Mouse (Mus musculus) CH12.LX (cell line): ENCODE measurements around the gene Nova2. TPM values are rescaled to one million over a fixed set of nuclear protein-coding genes. Genes with fewer than 3 reads are reported as not detected.

ENCODE experiments used
- DNase-seq: peaks from one replicate; pipeline ENCODE4 v3.0.0-alpha.2; 2013; ENCODE audit errors: extremely low read depth
- H3K27ac ChIP-seq: 2 replicates; pipeline ENCODE4 v1.5.1; 2012; ENCODE audit warnings: low read depth, mild to moderate bottlenecking, control low read depth, moderate library complexity; ENCODE audit not compliant: insufficient read depth
- H3K27me3 ChIP-seq: replicated peaks from 2 replicates; pipeline ENCODE3; 2012; ENCODE audit warnings: inconsistent platforms
- H3K36me3 ChIP-seq, 2 experiments: replicated peaks in 1 of 2; 2 replicates each; pipeline versions ENCODE3 to v1.6.1; 2012; ENCODE audit warnings: inconsistent platforms in 1 of 2, low read length in 1 of 2, mild to moderate bottlenecking in 1 of 2, mixed read lengths in 1 of 2, moderate library complexity in 1 of 2; ENCODE audit not compliant: control insufficient read depth in 1 of 2, insufficient read depth in 1 of 2
- H3K4me1 ChIP-seq, 2 experiments: 2 replicates each; pipeline ENCODE4 v1.6.1; 2012; ENCODE audit warnings: inconsistent platforms in 1 of 2, moderate library complexity in 1 of 2; ENCODE audit not compliant: insufficient read depth in 2 of 2, control insufficient read depth in 1 of 2
- H3K4me2 ChIP-seq: 2 replicates; pipeline ENCODE4 v1.6.1; 2012; ENCODE audit warnings: low read depth, mild to moderate bottlenecking, control low read depth; ENCODE audit not compliant: poor library complexity, insufficient read depth, severe bottlenecking
- H3K4me3 ChIP-seq, 3 experiments: fragments of 150-350 bp in 1 of 3; sonication (generic) in 1 of 3; replicated peaks in 1 of 3; 2 replicates each; pipeline versions ENCODE3 to v1.5.1; 2011 to 2012; ENCODE audit warnings: low read depth in 2 of 3, low read length in 2 of 3, mild to moderate bottlenecking in 2 of 3, moderate library complexity in 2 of 3, control low read depth in 1 of 3, improper control_type of control experiment in 1 of 3, inconsistent platforms in 1 of 3, mixed read lengths in 1 of 3; ENCODE audit not compliant: poor library complexity in 1 of 3
- H3K79me2 ChIP-seq: replicated peaks from 2 replicates; pipeline ENCODE4 v1.6.1; 2012; ENCODE audit warnings: mild to moderate bottlenecking, moderate library complexity; ENCODE audit not compliant: control insufficient read depth, poor library complexity, insufficient read depth, severe bottlenecking; ENCODE audit errors: extremely low read depth
- H3K9ac ChIP-seq: 2 replicates; pipeline ENCODE4 v1.6.1; 2012; ENCODE audit warnings: low read depth, mild to moderate bottlenecking, control low read depth, moderate library complexity; ENCODE audit not compliant: insufficient read depth
- H3K9me3 ChIP-seq: replicated peaks from 2 replicates; pipeline ENCODE3; 2012; ENCODE audit warnings: low read length, inconsistent platforms, mixed read lengths
- BHLHE40 ChIP-seq: IDR thresholded peaks from 2 replicates; pipeline ENCODE4 v1.6.1; 2011; ENCODE audit warnings: mild to moderate bottlenecking, low read depth, low read length, improper control_type of control experiment
- CTCF ChIP-seq, 2 experiments: IDR thresholded peaks in 1 of 2; conservative IDR thresholded peaks in 1 of 2; 2 replicates each; pipeline ENCODE4 v1.5.1; 2011 to 2012; ENCODE audit warnings: low read depth in 2 of 2, low read length in 2 of 2, improper control_type of control experiment in 1 of 2, inconsistent platforms in 1 of 2, mild to moderate bottlenecking in 1 of 2, moderate library complexity in 1 of 2
- ELF1 ChIP-seq: IDR thresholded peaks from 2 replicates; pipeline ENCODE4 v1.6.1; 2014; ENCODE audit warnings: low read depth, mild to moderate bottlenecking, inconsistent platforms, low read length, improper control_type of control experiment
- EP300 ChIP-seq: IDR thresholded peaks from 2 replicates; pipeline ENCODE4 v1.6.1; 2011; ENCODE audit warnings: low read length, improper control_type of control experiment
- JUN ChIP-seq: IDR thresholded peaks from 2 replicates; pipeline ENCODE4 v1.6.1; 2011; ENCODE audit warnings: low read depth, mild to moderate bottlenecking, low read length, improper control_type of control experiment, moderate library complexity; ENCODE audit not compliant: insufficient read depth
- JUND ChIP-seq: conservative IDR thresholded peaks from 2 replicates; pipeline ENCODE4 v1.6.1; 2011; ENCODE audit warnings: low read depth, low read length, improper control_type of control experiment
- MEF2A ChIP-seq: IDR thresholded peaks from 2 replicates; pipeline ENCODE4 v1.6.1; 2014; ENCODE audit warnings: low read depth, mild to moderate bottlenecking, inconsistent platforms, low read length, improper control_type of control experiment, borderline replicate concordance
- NRF1 ChIP-seq: IDR thresholded peaks from 2 replicates; pipeline ENCODE4 v1.6.1; 2014; ENCODE audit warnings: low read depth, mild to moderate bottlenecking, inconsistent platforms, low read length, improper control_type of control experiment, moderate library complexity
- POLR2AphosphoS2 ChIP-seq: IDR thresholded peaks from 2 replicates; pipeline ENCODE4 v1.6.1; 2011; ENCODE audit warnings: low read depth, low read length, improper control_type of control experiment
- RAD21 ChIP-seq: IDR thresholded peaks from 2 replicates; pipeline ENCODE4 v1.6.1; 2011; ENCODE audit warnings: low read depth, mild to moderate bottlenecking, low read length, improper control_type of control experiment, moderate library complexity
- TCF12 ChIP-seq: IDR thresholded peaks from 2 replicates; pipeline ENCODE4 v1.6.1; 2014; ENCODE audit warnings: low read depth, mild to moderate bottlenecking, inconsistent platforms, low read length, improper control_type of control experiment
- UBTF ChIP-seq: IDR thresholded peaks from 2 replicates; pipeline ENCODE4 v1.6.1; 2012; ENCODE audit warnings: low read depth, mild to moderate bottlenecking, inconsistent platforms, low read length, improper control_type of control experiment, moderate library complexity
- USF1 ChIP-seq: IDR thresholded peaks from 2 replicates; pipeline ENCODE4 v1.6.1; 2014; ENCODE audit warnings: low read depth, mild to moderate bottlenecking, inconsistent platforms, low read length, improper control_type of control experiment
- ZKSCAN1 ChIP-seq: IDR thresholded peaks from 2 replicates; pipeline ENCODE4 v1.6.1; 2012; ENCODE audit warnings: low read depth, inconsistent platforms, low read length, improper control_type of control experiment, borderline replicate concordance
- dilution Hi-C: fragments of 300-500 bp; cut with MboI; formaldehyde crosslinking; loops from 2 replicates; pipeline ENCODE4 v1.14.3; 2020; ENCODE audit warnings: low sequenced_read_pairs; ENCODE audit not compliant: extremely low pct_unique_long_range_greater_than_20kb, extremely low pct_ligation_motif_present
- in situ Hi-C: fragments of 300-500 bp; cut with MboI; formaldehyde crosslinking; loops from 3 replicates; pipeline ENCODE4 v1.14.3; 2019; ENCODE audit warnings: low sequenced_read_pairs, low pct_ligation_motif_present, low pct_unique_long_range_greater_than_20kb, mixed read lengths
- polyA plus RNA-seq: library from polyadenylated mRNA; unstranded; fragments of >175 nt; gene quantifications from 2 replicates; pipeline ENCODE4 v1.2.1, GENCODE M21; 2012; ENCODE audit warnings: low read depth; ENCODE audit not compliant: insufficient read length
- total RNA-seq, 2 experiments: library from RNA; depleted of rRNA; stranded (reverse); fragments of 300-350 nt in 1 of 2; fragments of >200 nt in 1 of 2; gene quantifications; 2 replicates each; pipeline ENCODE4 v1.2.3; 2012 to 2014

Gene Nova2
- total and polyA plus RNA-seq, 3 experiments, result 0.04 TPM; not detected in 2

DNA sequence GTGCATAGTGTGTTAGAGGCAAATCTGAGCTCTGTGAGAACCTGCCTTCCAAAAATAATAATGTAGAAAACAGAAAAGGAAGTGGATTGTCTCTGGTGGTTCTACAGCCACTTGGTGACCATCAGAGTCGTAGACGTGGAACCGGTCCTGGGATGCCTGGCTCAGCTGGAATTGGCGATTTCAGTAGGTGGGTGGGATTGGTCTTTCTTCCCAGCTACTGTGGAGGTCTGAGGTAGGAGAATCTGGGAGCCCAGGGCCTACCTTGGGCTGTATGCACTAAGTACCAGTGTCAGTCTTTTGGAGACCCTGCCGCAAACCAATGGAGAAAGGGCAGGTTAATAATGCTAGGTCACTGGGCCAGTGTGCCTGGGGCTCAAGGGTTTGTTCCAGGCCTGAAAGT is 67.3 kb downstream of the Nova2 start:
- Histone ChIP-seq H3K4me1 (peaks cover 8 to 23% of the 10 kb centered on the region in 2 experiments), H3K9ac (no peak overlapping the region), H3K27me3 (peaks cover 23% of the 10 kb centered on the region), H3K4me3 (no peak overlapping the region), H3K4me2 (no peak overlapping the region), H3K36me3 (peaks cover 12 to 60% of the 10 kb centered on the region in 2 experiments), H3K9me3 (peaks cover 2% of the 10 kb centered on the region), H3K27ac (no peak overlapping the region), H3K79me2 (no peaks in the 10 kb centered on the region)
- in situ Hi-C loops (no loop called here), dilution Hi-C loops (no loop called here)
- no peak for DNase-seq
- TF ChIP-seq POLR2AphosphoS2, result no peak
- no peak for TF ChIP-seq JUN
- no peak for TF ChIP-seq TCF12
- TF ChIP-seq CTCF (conservative IDR thresholded peaks at IDR 0.05 in 1 of 2, IDR thresholded peaks at IDR 0.05 in 1 of 2; ENCODE audit: low read depth in 2 of 2, low read length in 2 of 2), result no peak
- no peak for TF ChIP-seq NRF1

DNA sequence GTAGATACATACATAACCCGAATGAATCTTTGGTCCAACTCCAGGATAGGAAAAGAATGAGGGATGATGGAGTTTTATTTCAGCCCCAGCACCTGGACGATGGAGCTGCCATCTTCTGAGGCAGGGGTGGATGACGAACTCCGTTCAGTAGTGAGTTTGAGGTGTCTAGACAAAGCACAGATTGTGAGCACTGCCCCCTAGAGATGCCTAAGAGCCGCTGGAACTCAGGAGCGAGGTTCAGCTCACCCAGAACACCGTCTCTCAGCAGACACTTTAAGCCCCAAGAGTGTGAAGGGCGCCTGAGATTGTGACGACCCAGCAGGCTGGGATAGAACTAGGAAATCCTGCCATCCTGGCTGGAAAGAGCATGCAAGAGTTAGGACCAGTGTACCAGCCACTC is 73.1 kb downstream of the Nova2 start:
- no peak overlapping the region for H3K4me2 ChIP-seq
- H3K9me3 ChIP-seq, result no peaks in the 10 kb centered on the region
- H3K4me1 ChIP-seq, result peaks cover 4 to 36% of the 10 kb centered on the region in 2 experiments; a peak in 2 of 4 replicates
- H3K27me3 ChIP-seq, result no peaks in the 10 kb centered on the region
- peaks cover 12 to 46% of the 10 kb centered on the region in 2 experiments for H3K36me3 ChIP-seq
- H3K9ac ChIP-seq, result no peak overlapping the region
- H3K4me3 ChIP-seq, result no peak overlapping the region
- no peaks in the 10 kb centered on the region for H3K79me2 ChIP-seq
- TF ChIP-seq NRF1 (no peak), UBTF (no peak), CTCF (conservative IDR thresholded peaks at IDR 0.05 in 1 of 2, IDR thresholded peaks at IDR 0.05 in 1 of 2; ENCODE audit: low read depth in 2 of 2, low read length in 2 of 2) (peak in 1 of 2 experiments; percentile 42; a peak in 2 of 4 replicates), ZKSCAN1 (no peak)
- TF ChIP-seq, all 38 proteins: peak for 1
- DNase-seq, result no peak
- dilution Hi-C loops, result no loop called here
- no peak overlapping the region for H3K27ac ChIP-seq
- in situ Hi-C loops, result no loop called here

- no peak for TF ChIP-seq RAD21
- TF ChIP-seq JUND, result no peak
- no peak for TF ChIP-seq MEF2A
- no peak for TF ChIP-seq BHLHE40
- no peak for TF ChIP-seq USF1
- TF ChIP-seq EP300, result no peak
- no peak for TF ChIP-seq ELF1
- TF ChIP-seq CTCF (conservative IDR thresholded peaks at IDR 0.05 in 1 of 2, IDR thresholded peaks at IDR 0.05 in 1 of 2; ENCODE audit: low read depth in 2 of 2, low read length in 2 of 2), result no peak
- Histone ChIP-seq H3K9me3 (peaks cover 3% of the 10 kb centered on the region), H3K4me3 (peak overlapping the region; percentile 38 to 62 (median 59)), H3K79me2 (no peaks in the 10 kb centered on the region), H3K9ac (peak overlapping the region; percentile 73), H3K27ac (peak overlapping the region; percentile 31; the same call in 1 of the 2 replicates), H3K4me2 (peak overlapping the region; percentile 64; the same call in 1 of the 2 replicates), H3K4me1 (peaks cover 9 to 45% of the 10 kb centered on the region in 2 experiments; a peak in 2 of 4 replicates), H3K36me3 (peaks cover 8 to 40% of the 10 kb centered on the region in 2 experiments), H3K27me3 (no peaks in the 10 kb centered on the region)
- DNase-seq, result no peak
- in situ Hi-C loops (no loop called here), dilution Hi-C loops (no loop called here)
Measured at GRCm38 (mm10) chr7:19000421-19000820, 74.7 kb downstream of the Nova2 start.
